Mouse (Mus musculus) MN1 (cell line): Measurements from ENCODE around the gene Lrmda.

Experiments used
- DNase-seq: peaks from one replicate; pipeline ENCODE4 v3.0.0-alpha.2; 2016; ENCODE audit warnings: low spot score

Gene Lrmda

GRCm38 (mm10) chr14:22509747-22510530, 490.4 kb downstream of the Lrmda start:
- DNase-seq = no peak

- no peak for DNase-seq
Measured at GRCm38 (mm10) chr14:22510531-22510785, 490.9 kb downstream of the Lrmda start.

GRCm38 (mm10) chr14:22514362-22515084, 495.0 kb downstream of the Lrmda start:
- no peak for DNase-seq

GRCm38 (mm10) chr14:22530706-22531105, 511.2 kb downstream of the Lrmda start:
- DNase-seq = peak; percentile 8

GRCm38 (mm10) chr14:22533501-22533900, 514.0 kb downstream of the Lrmda start:
- DNase-seq = no peak

GRCm38 (mm10) chr14:22545887-22546675, 526.6 kb downstream of the Lrmda start:
- DNase-seq = no peak

- no peak for DNase-seq
Measured at GRCm38 (mm10) chr14:22546676-22546984, 527.1 kb downstream of the Lrmda start.

GRCm38 (mm10) chr14:22548286-22548685, 528.8 kb downstream of the Lrmda start:
- DNase-seq = no peak

GRCm38 (mm10) chr14:22549166-22549565, 529.7 kb downstream of the Lrmda start:
- peak; percentile 45 for DNase-seq

GRCm38 (mm10) chr14:22552358-22552757, 532.8 kb downstream of the Lrmda start:
- DNase-seq = no peak

GRCm38 (mm10) chr14:22552841-22553240, 533.3 kb downstream of the Lrmda start:
- DNase-seq = no peak

GRCm38 (mm10) chr14:22553717-22554116, 534.2 kb downstream of the Lrmda start:
- no peak for DNase-seq

- no peak for DNase-seq
Measured at GRCm38 (mm10) chr14:22572486-22572885, 553.0 kb downstream of the Lrmda start.

GRCm38 (mm10) chr14:22573585-22573984, 554.1 kb downstream of the Lrmda start:
- DNase-seq = no peak

GRCm38 (mm10) chr14:22574006-22574405, 554.5 kb downstream of the Lrmda start:
- no peak for DNase-seq

- DNase-seq = no peak
Measured at GRCm38 (mm10) chr14:22576441-22576840, 556.9 kb downstream of the Lrmda start.

- DNase-seq = no peak
Measured at GRCm38 (mm10) chr14:22577411-22578037, 558.0 kb downstream of the Lrmda start.

GRCm38 (mm10) chr14:22578224-22578623, 558.7 kb downstream of the Lrmda start:
- peak; percentile 74 for DNase-seq

- DNase-seq = no peak
Measured at GRCm38 (mm10) chr14:22578986-22579385, 559.5 kb downstream of the Lrmda start.

GRCm38 (mm10) chr14:22582065-22582464, 562.6 kb downstream of the Lrmda start:
- DNase-seq = no peak

- DNase-seq = no peak
Measured at GRCm38 (mm10) chr14:22586281-22586680, 566.8 kb downstream of the Lrmda start.

- no peak for DNase-seq
Measured at GRCm38 (mm10) chr14:22586796-22587195, 567.3 kb downstream of the Lrmda start.
